Mouse (Mus musculus) forebrain, embryonic 10.5 days (tissue): Measurements from ENCODE around the gene Hist1h3f. TPM values are rescaled to one million over a fixed set of nuclear protein-coding genes. Genes with fewer than 3 reads are reported as not detected.
"Not testable (repeated sequence)": the region's sequence is repeated elsewhere in the genome, so short reads cannot be mapped to it uniquely, and the experiment has no call there.

Experiments
- DNase-seq: peaks from one replicate; pipeline ENCODE4 v3.0.0-alpha.2; 2017; ENCODE audit warnings: low spot score; ENCODE audit errors: extremely low spot score
- H3K27ac ChIP-seq: fragments of 300-500 bp; sonication (generic); 2 replicates; pipeline ENCODE4 v1.5.1; 2016; ENCODE audit warnings: mild to moderate bottlenecking
- H3K27me3 ChIP-seq: fragments of 300-500 bp; sonication (generic); 2 replicates; pipeline ENCODE4 v1.6.1; 2016; ENCODE audit warnings: mild to moderate bottlenecking; ENCODE audit not compliant: poor library complexity, severe bottlenecking
- H3K36me3 ChIP-seq: fragments of 300-500 bp; sonication (generic); replicated peaks from 2 replicates; pipeline ENCODE4 v1.6.1; 2016; ENCODE audit warnings: mild to moderate bottlenecking, moderate library complexity
- H3K4me1 ChIP-seq: fragments of 300-500 bp; sonication (generic); 2 replicates; pipeline ENCODE4 v1.6.1; 2016
- H3K4me3 ChIP-seq: fragments of 300-500 bp; sonication (generic); 2 replicates; pipeline ENCODE4 v1.5.1; 2016; ENCODE audit warnings: mild to moderate bottlenecking, moderate library complexity
- H3K9me3 ChIP-seq: fragments of 300-500 bp; sonication (generic); 2 replicates; pipeline ENCODE4 v1.6.1; 2016; ENCODE audit warnings: mild to moderate bottlenecking, moderate library complexity
- WGBS: fragments of 180-500 bp; shearing (Covaris S2); methylation state at CpG from one replicate; pipeline ENCODE4 v1.1.7; 2016; 5-methylcytosine and 5-hydroxymethylcytosine counted together
- polyA plus RNA-seq: library from polyadenylated mRNA; unstranded; fragments of >200 nt; fragmentation: Nextera tagmentation; extraction: Ambion mirVana; gene quantifications from 2 replicates; pipeline ENCODE4 v1.2.1, GENCODE M21; 2016

The Hist1h3f gene
- polyA plus RNA-seq, 1 experiment from 2014 or later, result 1.7 TPM

DNA sequence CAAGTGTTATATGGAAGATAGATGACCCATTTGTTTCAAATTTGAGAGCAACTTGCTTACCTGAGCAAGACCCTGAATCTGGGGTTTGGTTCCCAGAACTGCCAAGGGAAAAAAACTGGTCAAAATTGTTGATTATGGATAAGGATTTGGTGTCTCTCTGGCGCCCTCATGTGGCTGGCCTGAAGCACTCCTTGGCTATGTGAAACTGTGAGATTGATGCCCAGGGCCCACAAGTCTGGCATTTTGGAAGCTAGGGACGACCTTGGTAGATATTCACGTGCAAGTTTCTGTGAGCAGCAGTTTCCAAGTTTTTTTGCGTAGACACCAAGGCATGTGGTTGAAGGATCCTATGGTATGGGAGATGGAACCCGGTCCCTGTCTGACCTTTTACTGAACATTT is 19.2 kb upstream of the Hist1h3f start:
- peak overlapping the region; percentile 52 for H3K4me3 ChIP-seq

GRCm38 (mm10) chr13:23525901-23526300 is 18.0 kb upstream of the Hist1h3f start:
- H3K27ac ChIP-seq, result peak overlapping the region; percentile 52; the same call in 1 of the 2 replicates
- H3K36me3 ChIP-seq, result no peaks in the 10 kb centered on the region
- peaks cover 42% of the 10 kb centered on the region for H3K4me1 ChIP-seq
- no peaks in the 10 kb centered on the region for H3K9me3 ChIP-seq
- H3K4me3 ChIP-seq, result peak overlapping the region; percentile 52
- WGBS, result 4% methylated on average over 10 of the region's 10 CpGs
- H3K27me3 ChIP-seq, result no peaks in the 10 kb centered on the region
- DNase-seq, result no peak

More for the DNA sequence above, 19.2 kb upstream of the Hist1h3f start:
- DNase-seq, result peak; percentile 82
- Histone ChIP-seq H3K27me3 (no peaks in the 10 kb centered on the region), H3K36me3 (no peaks in the 10 kb centered on the region), H3K9me3 (no peaks in the 10 kb centered on the region), H3K27ac (no peak overlapping the region), H3K4me1 (peaks cover 46% of the 10 kb centered on the region)
- WGBS, result 8% methylated on average over 5 of the region's 5 CpGs

- Histone ChIP-seq H3K27me3 (no peaks in the 10 kb centered on the region), H3K27ac (peak overlapping the region; percentile 83), H3K4me1 (peaks cover 39% of the 10 kb centered on the region), H3K36me3 (no peaks in the 10 kb centered on the region), H3K4me3 (peak overlapping the region; percentile 52), H3K9me3 (no peaks in the 10 kb centered on the region)
- WGBS, result under 1% methylated on average over 17 of the region's 17 CpGs
- DNase-seq, result peak; percentile 91
Measured at GRCm38 (mm10) chr13:23526312-23526711, 17.5 kb upstream of the Hist1h3f start.

GRCm38 (mm10) chr13:23529005-23529404 is 14.8 kb upstream of the Hist1h3f start:
- H3K9me3 ChIP-seq, result no peaks in the 10 kb centered on the region
- H3K4me1 ChIP-seq, result peaks cover 52% of the 10 kb centered on the region
- 91% methylated on average over 5 of the region's 5 CpGs for WGBS
- peak overlapping the region; percentile 54 for H3K4me3 ChIP-seq
- no peaks in the 10 kb centered on the region for H3K36me3 ChIP-seq
- no peak for DNase-seq
- no peaks in the 10 kb centered on the region for H3K27me3 ChIP-seq
- H3K27ac ChIP-seq, result peak overlapping the region; percentile 65; the same call in 1 of the 2 replicates

DNA sequence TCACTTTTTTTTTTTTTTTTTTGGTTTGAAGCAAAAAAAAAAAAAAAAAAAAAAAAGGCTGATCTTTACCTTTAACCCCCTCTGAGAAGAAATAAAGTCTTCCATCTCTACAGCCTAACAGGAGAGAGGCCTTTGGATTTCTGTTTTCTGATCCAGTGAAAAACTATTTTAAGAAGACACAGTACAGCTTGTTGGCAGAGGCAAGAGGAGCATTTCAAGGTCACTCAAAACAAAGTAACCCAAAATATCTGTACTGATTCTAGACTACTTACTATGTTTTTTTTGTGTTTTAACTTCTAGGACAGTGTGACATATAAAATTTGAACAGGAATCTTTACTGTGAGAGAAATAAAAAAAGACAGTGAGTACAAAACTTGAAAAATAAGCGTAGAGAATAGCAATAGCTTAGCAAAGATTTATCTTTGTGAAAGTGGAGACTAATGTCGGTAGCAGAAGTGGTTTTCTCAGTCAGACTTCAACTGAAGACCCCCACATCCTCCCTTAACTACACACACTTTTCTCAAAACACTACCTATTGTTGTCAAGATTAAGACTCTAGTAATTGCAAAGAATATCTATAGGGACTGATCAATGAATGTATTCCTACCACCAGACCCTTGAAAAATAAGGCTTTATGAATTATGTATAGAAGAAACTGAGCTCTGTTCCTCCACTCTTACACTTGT is 14.2 kb upstream of the Hist1h3f start:
- Histone ChIP-seq H3K27ac (peak overlapping the region; percentile 92), H3K9me3 (no peaks in the 10 kb centered on the region), H3K4me3 (peak overlapping the region; percentile 54), H3K36me3 (no peaks in the 10 kb centered on the region), H3K4me1 (peaks cover 52% of the 10 kb centered on the region), H3K27me3 (no peaks in the 10 kb centered on the region)
- no peak for DNase-seq
- 50% methylated on average over 2 of the region's 2 CpGs for whole genome bisulfite sequencing

GRCm38 (mm10) chr13:23530181-23530900 is 13.5 kb upstream of the Hist1h3f start:
- DNase-seq, result peak; percentile 49
- Histone ChIP-seq H3K9me3 (no peaks in the 10 kb centered on the region), H3K27me3 (no peaks in the 10 kb centered on the region), H3K4me3 (peak overlapping the region; percentile 54), H3K4me1 (peaks cover 47% of the 10 kb centered on the region), H3K36me3 (no peaks in the 10 kb centered on the region), H3K27ac (peak overlapping the region; percentile 92)
- under 1% methylated on average over 20 of the region's 20 CpGs for WGBS

DNA sequence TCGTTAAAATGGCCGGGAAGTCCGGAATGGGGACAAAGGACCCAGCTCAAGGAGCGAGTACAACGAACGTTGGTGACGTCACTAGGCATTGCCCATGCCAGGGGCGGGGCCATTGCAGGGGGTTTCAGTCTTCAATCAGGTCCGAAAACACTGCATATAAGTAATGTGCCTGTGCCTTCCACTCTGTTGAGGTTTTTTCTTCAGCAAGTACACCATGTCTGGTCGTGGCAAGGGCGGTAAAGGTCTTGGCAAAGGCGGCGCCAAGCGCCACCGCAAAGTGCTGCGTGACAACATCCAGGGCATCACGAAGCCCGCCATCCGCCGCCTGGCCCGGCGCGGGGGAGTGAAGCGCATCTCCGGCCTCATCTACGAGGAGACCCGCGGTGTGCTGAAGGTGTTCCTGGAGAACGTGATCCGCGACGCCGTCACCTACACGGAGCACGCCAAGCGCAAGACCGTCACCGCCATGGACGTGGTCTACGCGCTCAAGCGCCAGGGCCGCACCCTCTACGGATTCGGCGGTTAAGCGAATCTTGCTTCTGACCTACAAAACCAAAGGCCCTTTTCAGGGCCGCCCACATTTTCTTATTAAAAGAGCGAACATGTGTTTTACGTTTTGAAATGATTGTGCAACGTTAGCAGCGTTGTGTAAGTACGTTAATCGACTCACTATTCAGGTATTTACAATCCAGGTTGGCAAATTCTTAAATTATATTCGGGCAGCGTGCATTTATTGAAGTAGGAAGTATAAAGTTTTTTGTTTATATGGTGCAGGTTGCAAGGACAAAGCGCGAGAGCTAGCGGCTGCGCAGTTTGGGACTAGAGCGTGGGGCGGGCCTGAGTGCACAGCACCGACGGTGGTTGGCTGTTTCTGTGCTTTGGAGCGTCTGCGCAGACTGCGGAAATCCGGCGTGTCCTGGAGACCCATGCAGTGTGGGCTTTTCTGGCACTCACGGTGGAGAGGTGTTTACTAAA is 12.7 kb upstream of the Hist1h3f start, which contains the start of gene Hist1h4h:
TSS of gene Hist1h4h (plus strand) at position 150 of the 975 bp plus-strand sequence.
- H3K4me3 ChIP-seq, result peak within 1 kb of the TSS; percentile 54
- H3K27me3 ChIP-seq, result no peaks in the 10 kb centered on the region
- H3K36me3 ChIP-seq, result no peaks in the 10 kb centered on the region
- H3K27ac ChIP-seq, result peak within 1 kb of the TSS; percentile 92
- WGBS, result under 1% methylated on average over 62 of the region's 70 CpGs
- H3K4me1 ChIP-seq, result peaks cover 43% of the 10 kb centered on the region
- peak; percentile 97 for DNase-seq
- H3K9me3 ChIP-seq, result no peaks in the 10 kb centered on the region

- DNase-seq, result no peak
- H3K27me3 ChIP-seq, result no peaks in the 10 kb centered on the region
- H3K27ac ChIP-seq, result peak overlapping the region; percentile 92
- H3K4me1 ChIP-seq, result peaks cover 48% of the 10 kb centered on the region
- peak overlapping the region; percentile 54 for H3K4me3 ChIP-seq
- WGBS, result 27% methylated on average over 9 of the region's 9 CpGs
- H3K36me3 ChIP-seq, result no peaks in the 10 kb centered on the region
- H3K9me3 ChIP-seq, result no peaks in the 10 kb centered on the region
Measured at GRCm38 (mm10) chr13:23532262-23533075, 11.4 kb upstream of the Hist1h3f start.

GRCm38 (mm10) chr13:23533560-23534367 is 10.1 kb upstream of the Hist1h3f start, which contains the start of gene Hist1h2af:
Gene Hist1h2af, plus strand, starts transcription at chr13:23533906.
- H3K27me3 ChIP-seq, H3K36me3 ChIP-seq, H3K9me3 ChIP-seq: not testable (repeated sequence)
- WGBS, result under 1% methylated on average over 27 of the region's 53 CpGs
- H3K4me1 ChIP-seq, result peaks cover 55% of the 10 kb centered on the region
- peak within 1 kb of the TSS; percentile 92 for H3K27ac ChIP-seq
- peak; percentile 84 for DNase-seq
- H3K4me3 ChIP-seq, result peak within 1 kb of the TSS; percentile 54

DNA sequence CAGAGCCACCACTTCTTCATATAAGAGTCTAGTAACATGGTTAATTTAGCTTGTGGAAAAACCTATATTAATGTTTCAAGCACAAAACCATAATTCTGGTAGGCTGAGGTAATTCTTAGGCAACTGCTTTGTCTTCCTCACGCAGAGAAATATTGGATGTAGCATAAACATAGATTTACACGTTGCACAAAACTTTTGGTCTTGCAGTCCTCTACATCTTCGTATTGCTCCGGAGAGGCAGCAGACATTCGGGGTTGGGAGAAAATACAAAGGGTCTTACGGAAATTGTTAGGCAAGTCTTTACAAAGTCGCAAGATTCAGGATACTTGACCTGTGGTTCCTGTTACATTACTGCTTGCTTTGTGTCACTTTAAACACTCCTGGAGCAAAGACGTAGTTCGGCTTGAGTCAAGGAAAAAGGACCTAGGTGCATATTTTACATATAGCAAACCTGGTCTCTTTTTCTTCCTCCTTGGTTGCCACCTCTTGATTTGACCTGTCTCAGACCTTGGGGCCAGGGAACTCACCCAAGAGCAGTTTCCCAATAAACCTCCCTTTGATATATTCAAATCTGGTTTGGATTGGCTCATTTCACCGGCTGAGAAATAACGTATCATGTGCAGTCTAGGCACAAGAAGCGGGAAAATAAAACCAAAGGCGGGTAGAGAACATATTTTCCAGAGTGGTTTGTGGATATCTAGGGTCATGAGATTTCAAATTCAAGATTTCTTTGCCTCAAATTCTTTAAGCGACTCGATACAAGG is 9.3 kb upstream of the Hist1h3f start:
- Histone ChIP-seq H3K27me3 (no peaks in the 10 kb centered on the region), H3K9me3 (no peaks in the 10 kb centered on the region), H3K4me3 (peak overlapping the region; percentile 54), H3K27ac (peak overlapping the region; percentile 92), H3K4me1 (peaks cover 47% of the 10 kb centered on the region), H3K36me3 (no peaks in the 10 kb centered on the region)
- DNase-seq, result peak; percentile 57
- under 1% methylated on average over 15 of the region's 15 CpGs for WGBS
